Mouse (Mus musculus) cortical plate, adult 2 months (tissue): ENCODE data around the gene 4930507D05Rik.

ENCODE experiments used
- CTCF ChIP-seq: fragments of 200-500 bp; IDR thresholded peaks from 2 replicates; pipeline ENCODE4 v1.5.1; 2011; ENCODE audit warnings: mild to moderate bottlenecking, control low read depth, low read length; ENCODE audit not compliant: insufficient read depth; ENCODE audit errors: extremely low read depth
- POLR2A ChIP-seq: fragments of 200-500 bp; IDR thresholded peaks from 2 replicates; pipeline ENCODE4 v1.6.1; 2011; ENCODE audit warnings: mild to moderate bottlenecking, low read length, control low read depth; ENCODE audit not compliant: insufficient read depth; ENCODE audit errors: extremely low read depth

- TF ChIP-seq CTCF, result no peak
- no peak for TF ChIP-seq POLR2A
These were observed 971 bp downstream of the 4930507D05Rik start for GRCm38 (mm10) chr10:62450280-62450640.
